Mouse (Mus musculus) CH12.LX (cell line): ENCODE data around the gene Mapkapk2. TPM values are rescaled to one million over a fixed set of nuclear protein-coding genes. Genes with fewer than 3 reads are reported as not detected.

Source experiments
- DNase-seq: peaks from one replicate; pipeline ENCODE4 v3.0.0-alpha.2; 2013; ENCODE audit errors: extremely low read depth
- H3K27ac ChIP-seq: 2 replicates; pipeline ENCODE4 v1.5.1; 2012; ENCODE audit warnings: low read depth, mild to moderate bottlenecking, control low read depth, moderate library complexity; ENCODE audit not compliant: insufficient read depth
- H3K27me3 ChIP-seq: replicated peaks from 2 replicates; pipeline ENCODE3; 2012; ENCODE audit warnings: inconsistent platforms
- H3K36me3 ChIP-seq, 2 experiments: replicated peaks in 1 of 2; 2 replicates each; pipeline versions ENCODE3 to v1.6.1; 2012; ENCODE audit warnings: inconsistent platforms in 1 of 2, low read length in 1 of 2, mild to moderate bottlenecking in 1 of 2, mixed read lengths in 1 of 2, moderate library complexity in 1 of 2; ENCODE audit not compliant: control insufficient read depth in 1 of 2, insufficient read depth in 1 of 2
- H3K4me1 ChIP-seq, 2 experiments: 2 replicates each; pipeline ENCODE4 v1.6.1; 2012; ENCODE audit warnings: inconsistent platforms in 1 of 2, moderate library complexity in 1 of 2; ENCODE audit not compliant: insufficient read depth in 2 of 2, control insufficient read depth in 1 of 2
- H3K4me2 ChIP-seq: 2 replicates; pipeline ENCODE4 v1.6.1; 2012; ENCODE audit warnings: low read depth, mild to moderate bottlenecking, control low read depth; ENCODE audit not compliant: poor library complexity, insufficient read depth, severe bottlenecking
- H3K4me3 ChIP-seq, 3 experiments: fragments of 150-350 bp in 1 of 3; sonication (generic) in 1 of 3; replicated peaks in 1 of 3; 2 replicates each; pipeline versions ENCODE3 to v1.5.1; 2011 to 2012; ENCODE audit warnings: low read depth in 2 of 3, low read length in 2 of 3, mild to moderate bottlenecking in 2 of 3, moderate library complexity in 2 of 3, control low read depth in 1 of 3, improper control_type of control experiment in 1 of 3, inconsistent platforms in 1 of 3, mixed read lengths in 1 of 3; ENCODE audit not compliant: poor library complexity in 1 of 3
- H3K79me2 ChIP-seq: replicated peaks from 2 replicates; pipeline ENCODE4 v1.6.1; 2012; ENCODE audit warnings: mild to moderate bottlenecking, moderate library complexity; ENCODE audit not compliant: control insufficient read depth, poor library complexity, insufficient read depth, severe bottlenecking; ENCODE audit errors: extremely low read depth
- H3K9ac ChIP-seq: 2 replicates; pipeline ENCODE4 v1.6.1; 2012; ENCODE audit warnings: low read depth, mild to moderate bottlenecking, control low read depth, moderate library complexity; ENCODE audit not compliant: insufficient read depth
- H3K9me3 ChIP-seq: replicated peaks from 2 replicates; pipeline ENCODE3; 2012; ENCODE audit warnings: low read length, inconsistent platforms, mixed read lengths
- BHLHE40 ChIP-seq: IDR thresholded peaks from 2 replicates; pipeline ENCODE4 v1.6.1; 2011; ENCODE audit warnings: mild to moderate bottlenecking, low read depth, low read length, improper control_type of control experiment
- CHD1 ChIP-seq: IDR thresholded peaks from 2 replicates; pipeline ENCODE4 v1.6.1; 2012; ENCODE audit warnings: low read depth, low read length, improper control_type of control experiment, inconsistent platforms
- CHD2 ChIP-seq: IDR thresholded peaks from 2 replicates; pipeline ENCODE4 v1.6.1; 2011; ENCODE audit warnings: low read length, improper control_type of control experiment
- EP300 ChIP-seq: IDR thresholded peaks from 2 replicates; pipeline ENCODE4 v1.6.1; 2011; ENCODE audit warnings: low read length, improper control_type of control experiment
- ETS1 ChIP-seq: conservative IDR thresholded peaks from 2 replicates; pipeline ENCODE4 v1.6.1; 2012; ENCODE audit warnings: low read depth, mild to moderate bottlenecking, inconsistent platforms, low read length, improper control_type of control experiment, moderate library complexity
- GABPA ChIP-seq: IDR thresholded peaks from 2 replicates; pipeline ENCODE4 v1.6.1; 2012; ENCODE audit warnings: low read depth, low read length, improper control_type of control experiment, inconsistent platforms; ENCODE audit not compliant: insufficient replicate concordance
- HCFC1 ChIP-seq: IDR thresholded peaks from 2 replicates; pipeline ENCODE4 v1.6.1; 2012; ENCODE audit warnings: low read depth, mild to moderate bottlenecking, inconsistent platforms, low read length, improper control_type of control experiment
- JUN ChIP-seq: IDR thresholded peaks from 2 replicates; pipeline ENCODE4 v1.6.1; 2011; ENCODE audit warnings: low read depth, mild to moderate bottlenecking, low read length, improper control_type of control experiment, moderate library complexity; ENCODE audit not compliant: insufficient read depth
- JUND ChIP-seq: conservative IDR thresholded peaks from 2 replicates; pipeline ENCODE4 v1.6.1; 2011; ENCODE audit warnings: low read depth, low read length, improper control_type of control experiment
- KAT2A ChIP-seq: IDR thresholded peaks from 2 replicates; pipeline ENCODE4 v1.6.1; 2012; ENCODE audit warnings: low read length, improper control_type of control experiment, inconsistent platforms; ENCODE audit not compliant: insufficient replicate concordance
- MAFK ChIP-seq: IDR thresholded peaks from 2 replicates; pipeline ENCODE4 v1.6.1; 2011; ENCODE audit warnings: low read length, improper control_type of control experiment; ENCODE audit not compliant: insufficient replicate concordance
- MAX ChIP-seq: IDR thresholded peaks from 2 replicates; pipeline ENCODE4 v1.6.1; 2011; ENCODE audit warnings: low read length, improper control_type of control experiment
- MAZ ChIP-seq: IDR thresholded peaks from 2 replicates; pipeline ENCODE4 v1.6.1; 2012; ENCODE audit warnings: low read depth, mild to moderate bottlenecking, inconsistent platforms, low read length, improper control_type of control experiment, moderate library complexity
- MEF2A ChIP-seq: IDR thresholded peaks from 2 replicates; pipeline ENCODE4 v1.6.1; 2014; ENCODE audit warnings: low read depth, mild to moderate bottlenecking, inconsistent platforms, low read length, improper control_type of control experiment, borderline replicate concordance
- MXI1 ChIP-seq: IDR thresholded peaks from 2 replicates; pipeline ENCODE4 v1.6.1; 2011; ENCODE audit warnings: mild to moderate bottlenecking, low read depth, low read length, improper control_type of control experiment
- MYC ChIP-seq: IDR thresholded peaks from 2 replicates; pipeline ENCODE4 v1.6.1; 2011; ENCODE audit warnings: low read depth, mild to moderate bottlenecking, improper control_type of control experiment, low read length
- NRF1 ChIP-seq: IDR thresholded peaks from 2 replicates; pipeline ENCODE4 v1.6.1; 2014; ENCODE audit warnings: low read depth, mild to moderate bottlenecking, inconsistent platforms, low read length, improper control_type of control experiment, moderate library complexity
- PAX5 ChIP-seq: IDR thresholded peaks from 2 replicates; pipeline ENCODE4 v1.6.1; 2012; ENCODE audit warnings: low read length, inconsistent platforms, mixed read lengths
- POLR2A ChIP-seq: IDR thresholded peaks from 2 replicates; pipeline ENCODE4 v1.6.1; 2011; ENCODE audit warnings: low read depth, mild to moderate bottlenecking, improper control_type of control experiment, low read length
- POLR2AphosphoS2 ChIP-seq: IDR thresholded peaks from 2 replicates; pipeline ENCODE4 v1.6.1; 2011; ENCODE audit warnings: low read depth, low read length, improper control_type of control experiment
- RCOR1 ChIP-seq: conservative IDR thresholded peaks from 2 replicates; pipeline ENCODE4 v1.6.1; 2012; ENCODE audit warnings: low read depth, mild to moderate bottlenecking, inconsistent platforms, low read length, improper control_type of control experiment
- SIN3A ChIP-seq: IDR thresholded peaks from 2 replicates; pipeline ENCODE4 v1.6.1; 2012; ENCODE audit warnings: low read length, improper control_type of control experiment, inconsistent platforms
- TCF12 ChIP-seq: IDR thresholded peaks from 2 replicates; pipeline ENCODE4 v1.6.1; 2014; ENCODE audit warnings: low read depth, mild to moderate bottlenecking, inconsistent platforms, low read length, improper control_type of control experiment
- UBTF ChIP-seq: IDR thresholded peaks from 2 replicates; pipeline ENCODE4 v1.6.1; 2012; ENCODE audit warnings: low read depth, mild to moderate bottlenecking, inconsistent platforms, low read length, improper control_type of control experiment, moderate library complexity
- USF1 ChIP-seq: IDR thresholded peaks from 2 replicates; pipeline ENCODE4 v1.6.1; 2014; ENCODE audit warnings: low read depth, mild to moderate bottlenecking, inconsistent platforms, low read length, improper control_type of control experiment
- USF2 ChIP-seq: conservative IDR thresholded peaks from 2 replicates; pipeline ENCODE4 v1.6.1; 2011; ENCODE audit warnings: low read depth, low read length, improper control_type of control experiment
- ZC3H11A ChIP-seq: IDR thresholded peaks from 2 replicates; pipeline ENCODE4 v1.6.1; 2012; ENCODE audit warnings: low read depth, mild to moderate bottlenecking, inconsistent platforms, low read length, improper control_type of control experiment
- ZKSCAN1 ChIP-seq: IDR thresholded peaks from 2 replicates; pipeline ENCODE4 v1.6.1; 2012; ENCODE audit warnings: low read depth, inconsistent platforms, low read length, improper control_type of control experiment, borderline replicate concordance
- ZMIZ1 ChIP-seq: IDR thresholded peaks from 2 replicates; pipeline ENCODE4 v1.6.1; 2012; ENCODE audit warnings: low read depth, mild to moderate bottlenecking, inconsistent platforms, low read length, improper control_type of control experiment
- dilution Hi-C: fragments of 300-500 bp; cut with MboI; formaldehyde crosslinking; loops from 2 replicates; pipeline ENCODE4 v1.14.3; 2020; ENCODE audit warnings: low sequenced_read_pairs; ENCODE audit not compliant: extremely low pct_unique_long_range_greater_than_20kb, extremely low pct_ligation_motif_present
- in situ Hi-C: fragments of 300-500 bp; cut with MboI; formaldehyde crosslinking; loops from 3 replicates; pipeline ENCODE4 v1.14.3; 2019; ENCODE audit warnings: low sequenced_read_pairs, low pct_ligation_motif_present, low pct_unique_long_range_greater_than_20kb, mixed read lengths
- polyA plus RNA-seq: library from polyadenylated mRNA; unstranded; fragments of >175 nt; gene quantifications from 2 replicates; pipeline ENCODE4 v1.2.1, GENCODE M21; 2012; ENCODE audit warnings: low read depth; ENCODE audit not compliant: insufficient read length
- total RNA-seq, 2 experiments: library from RNA; depleted of rRNA; stranded (reverse); fragments of 300-350 nt in 1 of 2; fragments of >200 nt in 1 of 2; gene quantifications; 2 replicates each; pipeline ENCODE4 v1.2.3; 2012 to 2014

The Mapkapk2 gene
- total and polyA plus RNA-seq, 3 experiments, result 55.0 to 63.5 (median 62.9) TPM

- peak overlapping the region; percentile 58 to 77 (median 64) for H3K4me3 ChIP-seq
- H3K4me1 ChIP-seq, result peaks cover 17 to 52% of the 10 kb centered on the region in 2 experiments
- dilution Hi-C loops (no loop called here), in situ Hi-C loops (no loop called here)
- H3K9ac ChIP-seq, result peak overlapping the region; percentile 87
- H3K9me3 ChIP-seq, result no peaks in the 10 kb centered on the region
- peaks cover 32 to 42% of the 10 kb centered on the region in 2 experiments for H3K36me3 ChIP-seq
- peak overlapping the region; percentile 92 for H3K27ac ChIP-seq
- TF ChIP-seq MAX (peak; percentile 57; the same call in 1 of the 2 replicates), MEF2A (peak; percentile 65; the same call in 1 of the 2 replicates), ZMIZ1 (peak; percentile 91), CHD2 (peak; percentile 47), UBTF (peak; percentile 17; the same call in 1 of the 2 replicates), MAFK (no peak), CHD1 (peak; percentile 95), MXI1 (peak; percentile 15; the same call in 1 of the 2 replicates), HCFC1 (peak; percentile 22), ZC3H11A (no peak), SIN3A (peak; percentile 83), NRF1 (peak; percentile 27; the same call in 1 of the 2 replicates), KAT2A (0 out of 2 replicates have a peak, but pooled peaks have one; percentile 37), POLR2A (peak; percentile 51), POLR2AphosphoS2 (peak; percentile 97), GABPA (no peak), RCOR1 (peak; percentile 40), USF2 (no peak; the same call in 1 of the 2 replicates), EP300 (peak; percentile 23; the same call in 1 of the 2 replicates)
- no peak for DNase-seq
- H3K79me2 ChIP-seq, result peaks cover 38% of the 10 kb centered on the region
- H3K27me3 ChIP-seq, result no peaks in the 10 kb centered on the region
- peak overlapping the region; percentile 66 for H3K4me2 ChIP-seq
Measured at GRCm38 (mm10) chr1:131021900-131022590, 75.6 kb downstream of the Mapkapk2 start.

GRCm38 (mm10) chr1:131021438-131021837 is 76.2 kb downstream of the Mapkapk2 start:
- peak overlapping the region; percentile 87 for H3K9ac ChIP-seq
- no peak for TF ChIP-seq JUND
- no peak for TF ChIP-seq MAFK
- TF ChIP-seq USF2, result no peak
- TF ChIP-seq USF1, result no peak
- TF ChIP-seq MAZ, result no peak
- TF ChIP-seq UBTF, result no peak
- TF ChIP-seq MXI1, result 0 out of 2 replicates have a peak, but pooled peaks have one; percentile 23
- TF ChIP-seq SIN3A, result no peak
- TF ChIP-seq ETS1, result peak; percentile 56; the same call in 1 of the 2 replicates
- no peak for TF ChIP-seq PAX5
- TF ChIP-seq MYC, result 0 out of 2 replicates have a peak, but pooled peaks have one; percentile 10
- no peak for TF ChIP-seq MEF2A
- no peak for TF ChIP-seq ZMIZ1
- TF ChIP-seq ZKSCAN1, result no peak
- no peak; the same call in none of the 2 replicates for TF ChIP-seq POLR2AphosphoS2
- no peak for TF ChIP-seq MAX
- no peak; the same call in 1 of the 2 replicates for TF ChIP-seq TCF12
- no peak for TF ChIP-seq JUN
- no peak for TF ChIP-seq ZC3H11A
- peak; percentile 89 for TF ChIP-seq BHLHE40

More at GRCm38 (mm10) chr1:131021438-131021837, 76.2 kb downstream of the Mapkapk2 start:
- dilution Hi-C loops, result no loop called here
- Histone ChIP-seq H3K9me3 (no peaks in the 10 kb centered on the region), H3K4me1 (peaks cover 19 to 56% of the 10 kb centered on the region in 2 experiments), H3K79me2 (peaks cover 38% of the 10 kb centered on the region), H3K4me2 (peak overlapping the region; percentile 66), H3K4me3 (peak overlapping the region; percentile 58 to 77 (median 64)), H3K36me3 (peaks cover 32 to 42% of the 10 kb centered on the region in 2 experiments), H3K27ac (peak overlapping the region; percentile 92), H3K27me3 (no peaks in the 10 kb centered on the region)
- in situ Hi-C loops, result no loop called here
- DNase-seq, result no peak
